Mouse (Mus musculus): ENCODE results near the gene Prkrip1.

GRCm38 (mm10) chr5:136143161-136143755 lies 55.5 kb downstream of the Prkrip1 start:
- TF ChIP-seq CTCF (IDR thresholded peaks at IDR 0.05; ENCODE audit: low read depth, low read length): peak; percentile 47
- TF ChIP-seq EP300 (IDR thresholded peaks at IDR 0.05; ENCODE audit: insufficient read depth, low read depth, low read length): no peak

Measured in ES-Bruce4 (cell line).